Mouse (Mus musculus): ENCODE data around the gene Fam107a.
"Not testable (repeated sequence)": the region's sequence is repeated elsewhere in the genome, so short reads cannot be mapped to it uniquely, and the experiment has no call there.

Gene Fam107a

DNA sequence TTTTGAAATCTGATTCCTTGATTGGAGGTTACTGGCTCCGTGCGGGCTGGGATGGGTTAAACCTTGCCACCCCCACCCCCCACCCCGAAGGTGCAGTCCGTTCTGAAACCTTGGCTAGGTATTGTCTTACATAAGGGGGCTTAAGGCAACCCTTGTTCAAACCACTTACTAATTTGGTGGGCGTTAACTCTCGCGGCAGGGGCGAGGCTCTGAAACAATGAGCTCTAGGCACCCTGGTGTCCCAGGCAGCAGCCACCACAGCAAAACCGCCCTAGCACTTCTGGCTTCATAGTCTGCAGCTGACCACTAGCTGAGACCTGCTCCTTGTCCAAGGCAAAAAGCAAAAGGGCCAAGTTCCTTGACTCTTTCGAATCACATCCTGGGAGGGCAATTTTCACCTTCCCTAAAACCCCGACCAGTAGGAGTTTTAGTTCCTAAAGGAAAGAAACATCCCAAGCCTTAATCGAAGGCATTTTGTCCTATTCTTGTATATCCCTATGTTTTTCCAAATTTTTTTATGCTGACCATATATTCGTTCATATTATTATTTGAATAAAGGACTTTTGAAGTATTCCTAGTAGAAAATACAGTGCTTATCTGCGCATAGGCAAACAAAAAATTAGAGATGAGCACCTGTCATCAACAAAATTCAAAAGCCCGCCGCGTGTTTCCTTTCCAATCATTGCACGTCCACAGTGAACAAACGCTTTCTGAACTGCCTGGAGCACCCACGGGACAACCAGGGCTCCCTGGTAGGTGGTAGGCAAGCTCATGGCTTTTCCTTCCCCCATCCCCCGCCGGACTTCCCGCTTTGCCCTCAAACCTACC, 1.2 kb downstream of the Fam107a start:
- no peak for DNase-seq (ENCODE audit: low spot score in 2 of 2)

DNA sequence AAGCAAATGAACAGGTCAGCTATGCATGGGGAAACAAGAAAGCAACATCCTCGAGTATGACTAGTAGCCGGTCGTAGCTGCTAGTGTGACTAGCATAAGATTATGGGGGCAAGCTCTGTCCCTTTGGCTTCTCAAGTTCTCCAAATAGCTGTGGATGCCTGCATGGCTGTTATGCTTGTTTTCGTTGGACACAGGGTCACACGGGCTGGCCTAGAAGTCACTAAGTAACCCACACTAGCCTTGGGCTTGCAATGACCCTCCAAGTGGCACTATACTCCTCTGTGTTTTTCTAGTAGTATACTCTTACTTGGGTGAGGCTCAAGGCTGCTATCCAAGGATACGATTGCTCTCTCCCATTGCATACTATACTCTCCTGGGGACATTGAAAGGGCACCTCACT, 2.7 kb downstream of the Fam107a start:
- no peak for DNase-seq (ENCODE audit: low spot score in 2 of 2)

DNA sequence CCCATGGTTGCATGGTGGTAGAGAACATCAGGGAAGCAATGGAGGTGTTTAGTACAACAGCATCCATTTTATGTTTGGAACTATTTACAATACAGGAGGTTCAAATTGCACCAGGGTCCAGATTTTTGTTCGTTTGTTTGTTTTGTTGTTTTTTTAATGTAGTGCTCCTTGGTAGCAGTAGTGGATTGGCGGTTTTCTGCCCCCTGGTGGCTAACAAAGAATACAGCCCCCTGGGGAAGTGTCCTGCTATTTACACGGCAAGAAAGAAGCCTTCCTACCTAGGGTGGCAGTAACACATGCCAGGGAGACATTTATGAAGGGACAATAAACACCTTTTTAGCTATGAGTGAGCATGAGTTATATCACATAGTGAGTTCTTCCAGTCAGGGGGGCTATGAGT, 3.3 kb downstream of the Fam107a start:
- DNase-seq (ENCODE audit: low spot score in 2 of 2): no peak

DNA sequence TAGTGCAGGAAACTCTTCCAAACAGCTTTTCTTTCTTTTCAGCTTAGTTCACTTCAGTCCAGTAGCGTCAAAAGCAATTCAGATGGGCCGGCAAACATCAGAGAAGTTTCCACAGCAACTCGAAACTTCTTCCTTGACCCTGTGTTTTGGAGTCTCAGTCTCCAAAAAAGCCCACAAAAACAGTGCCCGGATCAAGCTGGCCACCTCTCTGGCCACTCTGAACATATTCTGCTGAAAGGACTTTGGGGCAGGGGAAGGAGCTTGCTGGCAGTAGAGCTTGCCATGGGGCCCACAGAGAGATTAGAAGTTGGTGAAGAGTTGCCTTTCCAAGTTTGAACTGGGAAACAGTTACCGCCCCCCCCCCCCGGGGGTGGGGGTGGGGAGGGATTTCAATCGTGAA, 3.9 kb downstream of the Fam107a start:
- DNase-seq (ENCODE audit: low spot score in 2 of 2): peak in 1 of 2 experiments; percentile 34

DNA sequence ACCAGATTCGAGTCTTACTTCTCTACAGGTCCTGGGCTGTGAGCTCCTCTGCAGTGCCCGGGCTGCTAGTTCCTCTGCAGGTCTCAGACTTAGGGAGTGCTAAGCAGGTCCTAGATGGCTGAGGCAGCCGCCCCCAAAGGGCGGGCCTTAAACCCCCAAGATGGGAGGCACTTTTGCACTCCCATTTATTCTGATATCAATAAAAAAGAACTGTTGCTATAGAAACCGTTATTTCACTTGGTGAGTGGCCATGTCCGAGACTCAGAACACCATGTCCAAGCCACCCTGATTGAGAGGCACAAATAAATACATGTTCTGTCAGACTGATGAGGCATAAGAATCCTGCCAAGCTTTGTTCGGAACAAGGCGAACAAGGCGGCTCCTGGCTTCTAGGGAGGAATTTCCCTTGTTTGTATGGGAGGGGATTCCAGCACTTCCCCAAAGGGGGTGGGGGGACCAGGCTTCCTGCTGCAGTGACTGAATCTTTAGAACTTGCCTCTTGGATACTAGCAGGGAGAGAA, 8.1 kb downstream of the Fam107a start:
- DNase-seq (ENCODE audit: low spot score in 2 of 2): peak in 1 of 2 experiments; percentile 41

DNA sequence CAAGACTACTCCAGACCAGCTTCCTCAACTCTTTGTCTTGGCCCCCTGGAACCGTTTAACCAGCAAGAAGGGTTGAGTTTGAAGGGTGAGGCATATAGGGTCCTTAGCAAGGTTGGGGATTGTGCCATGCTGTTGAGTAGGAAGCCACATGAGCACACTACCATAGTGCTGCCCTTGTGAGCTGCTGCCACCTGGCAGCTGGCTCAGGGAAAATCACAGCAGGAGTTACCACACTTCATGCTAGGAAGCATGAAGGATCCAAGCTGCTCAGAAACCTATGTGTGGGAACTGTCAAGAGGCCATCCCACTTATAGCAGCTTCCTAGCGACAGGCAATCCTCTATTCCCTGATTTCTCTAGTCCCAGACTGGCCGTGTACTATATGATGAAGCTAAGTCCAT, 9.2 kb downstream of the Fam107a start:
- DNase-seq (ENCODE audit: low spot score in 2 of 2): no peak

DNA sequence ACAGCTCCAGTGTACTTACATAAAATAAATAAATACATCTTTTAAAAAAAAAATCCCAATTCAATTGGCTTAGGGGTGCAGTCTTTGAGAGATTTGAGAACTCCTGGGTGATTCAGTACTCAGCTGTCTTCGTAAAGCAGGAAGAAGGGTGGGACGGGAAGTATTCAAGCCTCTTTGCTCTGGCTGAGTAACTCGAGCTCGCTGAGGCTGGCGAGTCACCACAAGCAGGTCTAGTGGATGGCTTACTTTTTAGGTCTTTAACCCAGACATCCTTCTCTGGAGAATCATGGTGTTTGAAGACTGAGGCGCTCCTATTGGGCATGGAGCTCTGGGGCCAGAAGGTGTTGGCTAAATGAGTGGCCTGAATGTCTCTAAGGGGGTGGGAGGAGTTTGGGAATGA, 10.9 kb downstream of the Fam107a start:
- no peak for DNase-seq (ENCODE audit: low spot score in 2 of 2)

DNA sequence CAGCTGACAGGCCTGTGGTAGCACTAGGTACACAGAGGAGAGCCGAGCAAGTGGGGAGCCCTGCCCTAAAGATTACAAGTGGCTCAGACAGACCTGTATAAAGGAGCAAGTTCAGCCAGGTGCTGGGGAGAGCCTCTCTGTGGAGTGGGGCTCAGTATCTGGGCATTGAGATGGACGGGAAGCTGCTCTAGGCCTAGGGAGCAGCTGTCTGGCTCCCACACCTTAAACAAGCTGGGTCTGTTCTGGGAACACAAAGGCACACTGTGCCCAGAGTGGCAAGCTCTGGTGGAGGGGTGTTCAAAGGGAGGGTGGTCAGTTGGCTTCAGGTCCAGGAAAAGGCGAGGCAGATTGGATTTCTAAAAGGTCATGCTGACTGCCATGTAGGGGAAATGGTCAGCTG, 12.8 kb downstream of the Fam107a start:
- DNase-seq (ENCODE audit: low spot score in 2 of 2): no peak

DNA sequence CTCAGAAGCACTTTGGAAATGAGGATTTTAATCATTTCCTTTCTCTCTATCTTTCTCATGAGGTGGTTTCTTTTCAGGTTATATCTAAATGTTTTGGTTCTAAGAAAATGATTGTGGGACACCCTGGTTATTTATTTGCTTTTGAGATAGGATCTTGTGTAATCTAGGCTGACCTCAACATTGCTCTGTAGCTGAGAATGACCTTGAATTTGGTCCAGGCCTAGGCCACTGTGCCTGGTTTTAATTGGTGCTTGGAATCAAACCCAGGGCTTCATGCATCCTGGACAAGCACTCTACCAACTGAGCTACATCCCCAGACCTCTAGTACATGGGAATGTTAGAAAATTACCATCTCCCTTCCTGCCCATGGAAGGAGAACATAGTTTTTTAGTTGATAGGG, 13.7 kb downstream of the Fam107a start:
- DNase-seq (ENCODE audit: low spot score in 2 of 2): no peak

DNA sequence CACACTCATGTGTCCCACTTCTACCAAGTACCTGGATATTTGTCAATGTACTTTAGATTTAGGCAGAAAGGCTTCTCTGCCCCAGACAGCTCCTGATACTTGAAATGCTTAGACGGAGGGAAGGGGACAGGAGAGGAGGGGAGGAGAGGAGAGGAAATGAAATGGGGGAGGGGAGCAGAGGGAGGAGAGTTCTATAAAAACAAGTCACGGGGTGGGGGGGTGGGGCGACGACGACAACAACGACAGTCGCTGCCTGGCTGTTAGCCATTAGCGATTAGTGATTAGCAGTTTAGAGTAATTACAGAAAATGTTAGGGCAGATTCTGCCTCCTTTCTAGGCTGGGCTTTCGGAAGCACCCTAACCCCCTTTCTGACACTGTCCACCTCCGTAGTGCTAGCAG, 15.1 kb downstream of the Fam107a start:
- no peak for DNase-seq (ENCODE audit: low spot score in 2 of 2)

DNA sequence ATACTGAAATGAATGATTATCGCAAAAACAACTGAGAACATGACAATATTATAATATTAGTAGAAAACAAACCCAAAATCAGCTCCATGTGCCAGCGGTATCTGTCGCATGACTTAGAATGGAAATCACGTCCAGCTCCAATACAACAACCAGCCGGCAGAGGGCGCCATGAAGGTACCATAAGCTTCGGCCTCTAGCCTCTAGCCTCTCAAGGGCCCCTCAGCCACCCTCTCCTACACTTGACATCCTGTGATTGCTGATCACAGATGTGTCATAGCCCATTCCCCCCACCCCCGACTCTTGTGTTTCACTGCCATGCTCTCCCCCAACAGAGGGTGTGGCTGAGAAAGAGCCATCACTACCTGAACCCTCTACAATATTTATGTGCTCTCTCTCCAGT, 17.5 kb downstream of the Fam107a start:
- DNase-seq (ENCODE audit: low spot score in 2 of 2): peak in 1 of 2 experiments; percentile 46

DNA sequence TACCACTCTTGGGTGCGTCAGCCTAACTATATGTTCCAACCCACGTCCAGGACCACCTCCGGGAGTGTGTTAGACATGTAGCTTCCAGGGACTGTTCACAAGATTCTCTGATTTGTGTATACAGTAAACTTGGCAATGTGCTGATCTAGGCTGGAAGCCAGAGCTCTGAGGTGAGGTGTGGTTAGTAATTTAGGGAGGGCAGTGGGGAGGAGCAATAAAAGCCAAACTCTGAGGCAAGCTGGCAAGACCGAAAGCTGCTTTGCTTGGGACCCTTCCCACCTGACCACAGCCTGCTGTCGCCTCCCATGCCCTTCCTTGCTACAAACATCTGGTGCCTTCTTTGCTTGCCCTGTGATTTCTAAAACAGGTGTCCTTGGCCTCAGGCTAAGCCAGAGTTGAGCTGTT, 19.9 kb downstream of the Fam107a start:
- no peak for DNase-seq (ENCODE audit: low spot score in 2 of 2)

DNA sequence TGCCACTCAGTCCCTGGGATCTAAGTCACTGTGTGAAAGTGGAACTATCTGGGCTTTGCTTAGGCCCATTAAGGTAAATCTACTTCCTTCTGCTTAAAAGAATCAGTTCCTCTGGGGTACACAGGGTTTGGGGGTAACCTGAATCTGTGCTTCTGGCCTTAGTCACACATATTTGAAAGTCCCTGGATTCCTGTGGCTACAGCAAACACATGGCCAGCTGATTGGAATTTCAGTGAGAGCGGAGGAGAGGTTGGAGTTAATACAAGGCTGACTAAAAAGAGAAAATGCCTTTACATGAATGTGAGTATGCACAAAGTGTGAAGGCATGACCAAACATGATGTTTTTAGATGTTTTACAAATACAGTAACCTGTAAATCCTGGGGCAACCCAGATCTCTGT, 23.6 kb downstream of the Fam107a start:
- DNase-seq (ENCODE audit: low spot score in 2 of 2): no peak

DNA sequence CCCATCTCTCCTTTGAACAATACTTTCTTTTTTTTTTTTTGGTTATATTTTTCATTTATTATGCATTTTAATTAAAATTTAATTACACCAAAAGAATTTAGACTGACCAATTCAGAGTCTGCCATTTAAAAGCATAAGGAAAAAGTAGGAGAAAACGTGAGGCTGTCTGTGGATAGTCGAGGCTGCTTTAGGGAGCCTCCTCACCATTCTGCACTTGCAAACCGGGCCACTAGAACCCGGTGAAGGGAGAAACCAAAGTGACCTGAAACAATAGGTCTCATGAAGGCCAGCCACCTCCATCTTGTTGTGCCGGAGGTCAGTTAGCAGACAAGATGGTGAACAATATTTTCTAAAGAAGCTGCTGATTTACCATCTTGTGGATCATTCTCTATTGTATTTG, 31.2 kb downstream of the Fam107a start:
- DNase-seq (ENCODE audit: low spot score in 2 of 2): not testable (repeated sequence)

DNA sequence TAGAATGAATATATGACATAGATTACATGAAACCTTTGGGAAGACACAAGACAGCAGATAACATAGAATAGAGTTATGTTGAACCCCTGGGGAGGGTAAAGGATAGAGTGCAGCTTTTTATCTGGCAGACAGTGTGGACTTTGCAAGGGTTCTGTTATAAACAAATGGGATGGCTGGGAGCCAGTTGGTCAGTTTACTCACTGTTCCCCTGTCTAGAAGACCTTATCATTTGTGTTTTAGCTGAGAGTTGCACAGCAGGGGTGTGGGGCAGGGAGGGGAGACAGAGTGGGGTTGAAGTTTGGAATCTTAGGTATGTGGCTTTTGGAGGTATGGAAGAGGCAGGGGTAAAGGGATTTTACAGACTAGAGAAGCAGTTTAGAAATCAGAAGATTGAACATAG, 34.0 kb downstream of the Fam107a start:
- DNase-seq (ENCODE audit: low spot score in 2 of 2): no peak

DNA sequence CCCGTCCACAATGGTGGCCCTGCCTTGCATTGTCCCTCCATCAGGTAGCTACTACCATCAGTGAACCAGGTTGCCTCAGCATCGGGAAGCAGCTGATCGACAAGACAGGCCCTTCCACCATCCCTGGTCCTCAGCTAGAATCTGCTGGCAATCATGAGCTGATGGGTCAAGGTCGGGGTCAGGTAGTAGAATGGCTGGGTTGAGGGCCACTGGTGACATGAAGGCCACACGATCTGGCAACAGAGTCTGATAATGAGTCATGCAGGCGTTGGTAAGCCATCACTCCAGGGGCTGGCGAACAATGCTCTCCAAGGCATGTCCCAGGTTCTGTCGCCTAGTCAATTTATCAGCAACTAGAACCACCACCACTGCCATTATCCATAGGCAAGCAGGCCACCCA, 46.5 kb downstream of the Fam107a start:
- DNase-seq (ENCODE audit: low spot score in 2 of 2): not testable (repeated sequence)

DNA sequence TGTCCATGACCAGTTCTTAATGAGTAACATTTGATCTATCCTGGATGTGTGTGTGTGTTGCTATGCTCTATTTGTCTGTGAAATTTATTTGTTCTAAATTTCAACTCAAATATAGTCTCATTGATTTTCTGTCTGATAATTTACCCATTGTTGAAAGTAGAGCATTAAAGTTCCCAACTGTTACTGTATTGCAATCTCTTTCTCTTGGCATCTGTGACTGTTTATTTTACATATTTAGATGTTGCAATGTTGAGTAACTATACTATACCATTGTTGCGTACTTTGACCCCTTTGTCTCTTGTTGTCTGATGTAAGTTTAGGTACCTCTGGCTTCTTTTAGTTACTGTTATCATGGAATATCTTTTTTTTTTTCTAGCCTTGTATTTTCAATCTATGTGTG, 53.4 kb downstream of the Fam107a start:
- no peak for DNase-seq (ENCODE audit: low spot score in 2 of 2)

DNA sequence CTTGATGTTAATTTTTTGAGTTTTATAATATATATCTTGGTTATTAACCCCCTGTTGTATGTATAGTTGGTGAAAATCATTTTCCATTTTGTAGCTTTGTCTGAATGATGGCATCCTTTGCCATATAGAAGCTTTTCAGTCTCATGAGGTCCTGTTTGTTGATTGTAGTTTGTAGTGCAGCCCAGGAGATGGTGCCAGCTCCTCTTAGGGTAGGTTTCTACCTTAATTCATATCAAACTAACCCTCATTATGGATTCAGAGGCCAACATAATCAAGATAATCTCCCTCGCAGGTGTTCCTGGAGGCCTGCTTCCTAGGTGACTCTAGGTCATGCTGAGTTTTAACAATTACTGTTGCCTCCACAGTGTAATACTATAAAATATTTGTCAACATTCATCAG, 55.6 kb downstream of the Fam107a start:
- DNase-seq (ENCODE audit: low spot score in 2 of 2): no peak

DNA sequence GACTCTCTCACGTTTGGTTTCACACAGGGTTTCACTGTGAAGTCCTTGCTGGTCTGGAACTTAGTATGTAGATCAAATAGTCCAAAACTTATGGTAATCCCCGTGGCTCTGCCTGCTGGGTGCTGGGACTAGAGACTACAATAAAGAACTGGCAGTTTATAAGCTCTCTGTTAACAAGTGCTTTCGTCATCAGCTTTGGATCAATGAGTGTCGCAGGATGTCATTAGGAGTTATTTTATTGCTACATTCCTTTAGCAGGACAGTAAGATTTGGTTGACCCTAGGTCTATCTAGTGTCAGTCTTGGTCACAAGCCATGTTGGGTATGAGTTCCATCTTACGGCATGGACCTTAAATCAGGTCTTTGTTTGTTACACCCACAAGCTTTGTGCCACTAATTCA, 57.6 kb downstream of the Fam107a start:
- no peak for DNase-seq (ENCODE audit: low spot score in 2 of 2)

DNA sequence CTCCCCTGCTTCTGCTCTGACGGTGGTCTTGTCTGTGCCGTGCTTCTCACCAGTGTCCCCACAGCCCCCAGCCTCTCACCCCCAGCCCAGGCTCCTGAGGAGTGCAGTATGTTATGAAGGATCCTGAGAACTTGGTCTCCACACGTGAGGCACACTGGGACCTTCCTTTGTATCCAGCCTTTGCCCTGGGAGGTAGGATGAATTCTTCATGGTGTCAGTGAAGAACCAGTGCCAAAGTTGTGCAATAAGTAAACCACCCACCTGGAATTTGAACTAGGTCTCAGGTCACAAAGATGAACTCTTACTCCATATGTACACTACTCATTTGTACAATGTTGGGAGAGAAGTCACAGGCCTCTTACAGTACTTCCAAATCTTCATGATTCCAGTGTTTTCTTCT, 58.7 kb downstream of the Fam107a start, which contains the start of gene Acox2:
Gene Acox2, minus strand, starts transcription at position 188 of the 400 bp plus-strand sequence.
- DNase-seq (ENCODE audit: low spot score in 2 of 2): no peak

DNA sequence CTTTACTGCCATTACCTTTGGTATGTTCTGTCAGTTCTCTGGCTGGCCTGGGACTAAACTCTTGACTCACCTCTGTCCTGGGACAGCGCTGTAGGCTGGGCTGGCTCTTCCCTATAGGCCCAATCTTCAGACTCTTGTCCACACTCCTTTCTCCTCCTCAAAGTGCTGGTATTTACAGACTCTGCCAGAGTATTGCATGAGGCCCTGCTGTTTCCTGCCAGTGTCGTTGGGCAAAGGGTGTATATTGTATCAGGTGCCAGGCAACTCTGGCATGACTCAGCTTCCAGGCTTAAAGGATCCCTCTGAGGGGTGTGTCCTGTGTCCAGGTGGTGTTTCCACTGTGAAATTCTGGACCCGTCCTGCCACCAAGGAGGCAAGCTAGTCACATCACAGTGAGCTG, 59.1 kb downstream of the Fam107a start:
- no peak for DNase-seq (ENCODE audit: low spot score in 2 of 2)

DNA sequence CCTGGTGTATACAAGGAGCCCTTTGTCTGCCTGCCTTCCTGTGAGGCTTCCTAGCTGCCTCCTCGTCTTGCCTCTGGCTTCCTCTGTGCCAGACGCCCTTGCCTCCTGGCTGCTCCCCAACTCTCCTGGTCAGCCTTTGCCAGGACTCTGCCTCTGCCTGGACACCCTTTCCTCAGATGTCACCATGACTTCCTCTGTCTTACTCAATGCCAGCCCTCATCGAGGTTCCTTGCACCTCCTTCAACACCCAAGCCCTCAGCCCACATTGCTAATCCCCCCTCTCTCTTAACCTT, 59.5 kb downstream of the Fam107a start:
- no peak for DNase-seq (ENCODE audit: low spot score in 2 of 2)

DNA sequence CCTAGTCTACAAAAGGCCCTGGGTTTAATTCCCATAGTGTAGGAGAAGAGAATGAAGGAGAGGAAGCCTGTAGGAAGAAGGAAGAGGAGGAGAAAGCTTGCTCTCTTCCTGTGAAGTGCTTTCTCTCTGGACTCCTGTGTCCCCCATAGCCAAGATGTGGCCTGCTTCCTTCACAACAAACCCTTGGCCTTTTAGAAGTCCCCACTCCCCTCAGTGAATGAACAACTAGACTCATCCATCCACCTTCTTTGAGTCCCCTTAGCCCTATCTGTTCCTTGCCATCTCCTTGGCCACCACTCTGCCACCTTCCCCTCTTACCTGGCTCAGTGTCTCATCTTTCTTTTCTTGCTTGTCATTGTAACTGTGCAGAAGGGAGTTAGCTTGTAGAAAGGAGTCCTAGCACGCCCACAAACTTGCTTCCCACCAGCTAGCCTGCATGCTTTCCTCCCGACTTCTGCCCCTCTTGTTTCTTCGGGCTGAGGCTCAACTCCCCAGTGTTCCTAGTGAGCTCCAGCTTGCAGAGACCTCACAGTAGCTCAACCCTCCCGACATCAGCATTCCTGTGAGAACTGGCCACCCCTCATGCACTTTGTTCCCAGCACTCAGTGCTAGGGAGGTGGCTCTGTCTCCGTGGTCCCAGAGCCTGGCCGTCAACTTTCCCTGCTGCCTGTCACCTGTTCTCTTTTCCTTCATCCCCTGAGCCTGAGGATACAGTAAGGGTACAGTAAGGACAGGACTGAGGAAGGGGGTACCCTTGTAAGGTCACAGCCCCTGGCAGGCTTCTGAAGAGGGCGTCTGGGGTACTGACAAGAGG, 60.1 kb downstream of the Fam107a start:
- DNase-seq (ENCODE audit: low spot score in 2 of 2): no peak

Data from right cerebral cortex, adult 2 months (tissue).